Comparison of ENCODE assay signal across 8 mouse cellular contexts in genomic region chrX:21334499-21335032, GRCm38 (mm10).
A peak's percentile ranks its signal among the peaks of the same experiment; 100 is the strongest.
DNase-seq lines count a peak whose midpoint lies in the region; ATAC-seq lines count a peak whose summit lies in the region.
"Had no signal": no experiment of that assay in that cellular context is flagged by ENCODE, and none has a peak within 500 bp of the region (broad histone marks: within the 10 kb centered on the region; RNA-seq: fewer than 3 reads in every experiment).

No protein-coding gene starts in this region.

- WGBS in forebrain, embryonic 14.5 days, result 35% methylated on average over 13 of the region's 13 CpGs
- 32% methylated on average over 13 of the region's 13 CpGs for WGBS in limb, embryonic 11.5 days
- 31% methylated on average over 13 of the region's 13 CpGs for WGBS in neural tube, embryonic 15.5 days

- no peaks in the 10 kb centered on the region for H3K4me1 ChIP-seq in forebrain, embryonic 14.5 days (ENCODE audit: control insufficient read depth, insufficient read depth, low read length)
- H3K4me1 ChIP-seq in limb, embryonic 11.5 days (ENCODE audit: control insufficient read depth, insufficient read depth, low read length), result no peaks in the 10 kb centered on the region
- no peaks in the 10 kb centered on the region for H3K4me1 ChIP-seq in neural tube, embryonic 15.5 days

- H3K27ac ChIP-seq in forebrain, embryonic 14.5 days (ENCODE audit: low read depth, low read length), result no peak overlapping the region
- no peak overlapping the region for H3K27ac ChIP-seq in limb, embryonic 11.5 days (replicated peaks; ENCODE audit: low read depth, low read length)
- no peak overlapping the region for H3K27ac ChIP-seq in neural tube, embryonic 15.5 days (replicated peaks)

- H3K4me2 ChIP-seq in forebrain, embryonic 14.5 days (ENCODE audit: low read length), result peak overlapping the region; percentile 41
- peak overlapping the region; percentile 7; the same call in 1 of the 2 replicates for H3K4me2 ChIP-seq in limb, embryonic 11.5 days (ENCODE audit: low read depth, severe bottlenecking)
- H3K4me2 ChIP-seq in neural tube, embryonic 15.5 days, result peak overlapping the region; percentile 50

- H3K9me3 ChIP-seq in forebrain, embryonic 14.5 days (replicated peaks; ENCODE audit: control insufficient read depth, low read length), result no peaks in the 10 kb centered on the region
- no peaks in the 10 kb centered on the region for H3K9me3 ChIP-seq in limb, embryonic 11.5 days (ENCODE audit: control insufficient read depth, low read length)
- H3K9me3 ChIP-seq in neural tube, embryonic 15.5 days (replicated peaks), result no peaks in the 10 kb centered on the region

- H3K36me3 ChIP-seq in forebrain, embryonic 14.5 days (ENCODE audit: control insufficient read depth, insufficient read depth, low read length), result no peaks in the 10 kb centered on the region
- no peaks in the 10 kb centered on the region for H3K36me3 ChIP-seq in limb, embryonic 11.5 days (ENCODE audit: control insufficient read depth, insufficient read depth, low read length)
- no peaks in the 10 kb centered on the region for H3K36me3 ChIP-seq in neural tube, embryonic 15.5 days

- intact Hi-C loops in left cerebral cortex, postnatal 25 days (cut with DNase I), result no loop called here

- no peak overlapping the region for H3K9ac ChIP-seq in forebrain, embryonic 14.5 days (ENCODE audit: low read length)
- no peak overlapping the region for H3K9ac ChIP-seq in limb, embryonic 11.5 days (ENCODE audit: low read length)
- no peak overlapping the region for H3K9ac ChIP-seq in neural tube, embryonic 15.5 days (replicated peaks)

- no peak for ATAC-seq in forebrain, embryonic 14.5 days
- no peak for ATAC-seq in limb, embryonic 11.5 days (ENCODE audit: insufficient number of reproducible peaks, low FRiP score, low TSS enrichment, low read depth)
- no peak for ATAC-seq in neural tube, embryonic 15.5 days (ENCODE audit: low FRiP score)

- no peaks in the 10 kb centered on the region for H3K27me3 ChIP-seq in forebrain, embryonic 14.5 days (replicated peaks; ENCODE audit: control insufficient read depth, insufficient read depth, low read length)
- no peaks in the 10 kb centered on the region for H3K27me3 ChIP-seq in limb, embryonic 11.5 days (ENCODE audit: control insufficient read depth, insufficient read depth, low read length)
- no peaks in the 10 kb centered on the region for H3K27me3 ChIP-seq in neural tube, embryonic 15.5 days (replicated peaks)

- H3K4me3 ChIP-seq in forebrain, embryonic 14.5 days (ENCODE audit: low read depth, low read length), result peak overlapping the region; percentile 23
- H3K4me3 ChIP-seq in limb, embryonic 11.5 days (ENCODE audit: low read depth, low read length), result peak overlapping the region; percentile 23
- H3K4me3 ChIP-seq in neural tube, embryonic 15.5 days (replicated peaks), result peak overlapping the region; percentile 31
- H3K4me3 ChIP-seq: myocyte had no signal

- DNase-seq in thymus, postnatal 4 days, result peak; percentile 3
- DNase-seq in thymus, postnatal 25 days, result no peak
- peak; percentile 43 for DNase-seq in forebrain, embryonic 14.5 days (ENCODE audit: low spot score)
- peak; percentile 39 for DNase-seq in limb, embryonic 11.5 days (ENCODE audit: low spot score)
- DNase-seq in left cerebral cortex, postnatal 25 days (ENCODE audit: low spot score in 2 of 2), result no peak
- DNase-seq in frontal cortex, postnatal 36 days (ENCODE audit: low spot score in 2 of 2), result no peak

Comparison
In these comparisons a context has a peak if more than half of its experiments do, and no peak if none do; other contexts are left out.
1. DNase-seq: peak in thymus, postnatal 4 days (single experiment), forebrain, embryonic 14.5 days (single experiment) and limb, embryonic 11.5 days (single experiment); none in thymus, postnatal 25 days (single experiment), left cerebral cortex, postnatal 25 days (0 of 2) and frontal cortex, postnatal 36 days (0 of 2).
2. Peak in every context shown above with its lines, with median percentiles within 50 percentile points of each other: H3K4me2 ChIP-seq and H3K4me3 ChIP-seq.